Mouse (Mus musculus) regulatory T cell (primary cell): ENCODE measurements around the gene Mxra8.

Experiments used
- in situ Hi-C: fragments of 300-600 bp; cut with MboI, MseI; formaldehyde crosslinking; loops from one replicate; pipeline ENCODE4 v1.15.1; 2025; ENCODE audit warnings: high pct_unique_total_duplicates

Gene Mxra8

GRCm38 (mm10) chr4:155863001-155863400, 23.5 kb downstream of the Mxra8 start, which contains the start of gene Tas1r3:
Tas1r3 (minus strand) TSS chr4:155863362.
- in situ Hi-C loops = no loop called here

DNA sequence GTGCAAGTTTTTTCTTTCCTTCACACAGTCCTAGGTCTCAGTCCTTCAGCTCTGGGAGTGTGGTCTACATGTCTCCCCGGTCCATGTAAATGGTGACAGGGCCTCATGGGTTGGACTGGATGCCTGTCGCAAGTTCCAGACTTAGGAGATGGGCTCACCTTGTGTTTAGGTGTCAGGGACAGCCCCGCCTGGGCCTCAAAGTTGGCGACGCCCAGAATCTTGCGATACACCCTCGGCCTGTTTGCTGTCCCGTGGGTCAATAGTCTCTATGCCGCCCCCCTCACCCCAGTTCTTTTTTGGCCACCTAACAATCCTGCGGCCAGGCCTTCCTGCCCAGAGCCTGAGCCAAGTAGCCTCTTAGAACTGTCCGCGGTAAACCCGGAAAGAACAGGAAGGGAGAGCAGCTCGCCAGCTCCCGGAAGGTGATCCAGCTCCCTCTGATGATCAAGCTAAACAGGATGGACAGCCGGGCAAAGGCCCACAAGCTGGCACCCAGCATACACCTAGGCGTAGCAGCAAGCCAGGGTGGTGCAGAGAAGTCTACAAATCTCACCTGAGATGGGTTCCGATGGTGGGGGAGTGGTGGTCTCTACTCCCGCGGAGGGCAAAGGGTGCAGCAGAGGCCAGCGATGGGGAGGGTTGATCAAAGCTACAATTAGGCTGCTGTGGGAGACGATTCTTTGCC, 29.3 kb downstream of the Mxra8 start:
- in situ Hi-C loops = no loop called here

DNA sequence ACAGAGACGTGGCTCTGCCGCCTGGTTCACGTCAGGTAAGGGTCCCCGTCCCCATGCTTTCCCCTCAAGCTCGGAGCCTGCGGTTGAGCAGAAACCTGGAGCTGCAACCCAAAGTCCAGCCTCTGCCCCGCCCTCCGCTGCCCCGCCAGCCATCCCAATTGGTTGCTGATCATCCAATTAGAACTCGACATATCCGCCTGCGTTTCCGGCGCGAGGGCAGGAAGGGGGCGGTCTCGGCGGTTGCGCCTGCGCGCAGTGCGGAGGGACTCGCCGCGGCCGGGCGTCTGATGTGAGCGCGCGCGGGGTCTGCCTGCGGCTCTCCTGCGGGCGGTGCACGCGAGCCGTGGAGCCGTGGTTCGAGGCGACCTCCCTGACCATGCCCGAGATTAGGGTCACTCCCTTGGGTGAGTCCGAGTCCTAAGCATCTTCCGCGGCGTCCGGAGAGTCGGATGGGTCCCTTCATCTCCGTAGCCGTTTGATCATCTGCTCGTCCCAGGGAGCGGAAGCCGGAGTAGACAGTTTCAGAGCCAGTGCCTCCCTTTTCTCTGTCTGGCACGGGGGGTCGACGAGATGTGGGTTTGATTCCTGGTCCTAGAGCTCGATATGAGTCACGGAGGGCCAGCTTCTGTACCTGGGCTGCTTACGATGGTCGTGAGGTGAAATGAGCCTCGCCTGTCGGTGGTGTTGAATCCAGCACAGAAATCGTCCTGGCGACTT, 30.0 kb downstream of the Mxra8 start, which contains the start of the genes Cptp and Ints11:
Cptp (minus strand) TSS at position 124 of the 717 bp plus-strand sequence.
Ints11 (plus strand) TSS at position 230 of the 717 bp plus-strand sequence.
- in situ Hi-C loops = no loop called here

DNA sequence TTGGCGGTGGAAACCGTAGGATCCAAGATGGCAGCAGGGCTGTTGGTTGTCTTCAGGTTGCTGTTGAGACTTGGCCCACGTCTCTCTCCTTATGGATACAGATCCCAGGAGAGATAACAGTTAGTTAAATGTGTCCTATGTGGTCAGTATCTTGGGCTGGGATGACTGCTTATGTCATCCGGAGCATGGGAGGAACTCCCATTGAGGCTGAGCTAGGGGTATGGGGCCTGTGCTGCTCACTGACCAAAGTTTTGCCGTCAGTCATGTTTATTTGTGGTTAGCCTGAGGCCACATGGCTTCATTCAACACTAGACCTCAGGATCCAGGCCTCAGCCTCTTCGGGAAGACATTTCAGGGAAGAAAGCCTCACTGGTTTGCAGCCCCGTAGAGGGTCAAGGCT, 31.9 kb downstream of the Mxra8 start:
- in situ Hi-C loops = no loop called here

DNA sequence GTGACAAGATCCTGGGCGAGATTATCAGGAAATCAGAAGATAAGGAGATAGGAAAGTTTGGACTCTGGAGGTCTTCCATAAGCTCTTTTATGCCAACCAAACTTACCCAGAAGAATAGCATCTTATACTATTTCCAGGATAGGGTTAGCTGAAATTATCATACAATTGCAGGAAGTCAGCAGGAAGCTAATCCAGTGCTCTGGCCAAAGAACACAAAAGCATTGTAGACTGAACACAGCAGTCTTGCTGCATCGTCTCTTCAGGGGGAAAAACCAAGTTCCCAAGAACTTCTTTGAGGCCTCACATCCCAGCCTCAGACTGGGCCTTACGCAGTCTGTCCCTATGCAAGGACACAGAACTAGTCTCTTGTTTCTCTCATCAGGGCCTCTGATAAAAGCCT, 44.1 kb downstream of the Mxra8 start:
- in situ Hi-C loops = no loop called here

DNA sequence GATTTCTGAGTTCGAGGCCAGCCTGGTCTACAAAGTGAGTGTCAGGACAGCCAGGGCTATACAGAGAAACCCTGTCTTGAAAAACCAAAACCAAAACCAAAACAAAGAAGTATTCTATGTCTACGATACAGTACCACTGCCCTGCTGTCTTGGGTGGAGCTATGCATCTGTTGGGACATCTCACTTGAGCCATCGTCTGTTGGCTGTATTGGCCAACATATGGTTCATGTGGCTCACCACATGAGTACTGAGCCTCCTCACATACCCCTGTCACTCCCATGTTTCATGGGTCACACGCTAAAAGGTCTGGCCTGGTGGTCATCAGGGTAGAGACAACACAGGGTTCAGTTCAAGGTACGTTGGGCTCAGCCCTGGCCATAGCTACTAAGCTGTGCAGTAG, 46.9 kb downstream of the Mxra8 start:
- in situ Hi-C loops = no loop called here

- in situ Hi-C loops = no loop called here
Measured at GRCm38 (mm10) chr4:155887674-155888073, 48.2 kb downstream of the Mxra8 start.

DNA sequence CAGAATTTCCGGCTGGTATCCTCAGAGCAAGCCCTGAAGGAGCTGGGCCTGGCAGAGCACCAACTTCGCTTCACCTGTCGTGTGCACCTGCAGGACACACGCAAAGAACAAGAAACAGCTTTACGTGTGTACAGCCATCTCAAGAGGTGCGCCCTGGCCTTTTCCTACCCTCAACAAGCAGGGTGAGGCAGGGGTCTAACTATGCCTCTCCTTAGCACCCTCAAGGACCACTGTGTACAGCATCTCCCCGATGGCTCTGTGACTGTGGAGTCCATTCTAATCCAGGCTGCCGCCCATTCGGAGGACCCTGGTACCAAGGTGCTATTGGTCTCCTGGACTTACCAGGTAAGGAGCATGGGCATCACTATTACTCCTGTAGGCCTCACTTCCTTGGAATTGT, 48.7 kb downstream of the Mxra8 start:
- in situ Hi-C loops = no loop called here

DNA sequence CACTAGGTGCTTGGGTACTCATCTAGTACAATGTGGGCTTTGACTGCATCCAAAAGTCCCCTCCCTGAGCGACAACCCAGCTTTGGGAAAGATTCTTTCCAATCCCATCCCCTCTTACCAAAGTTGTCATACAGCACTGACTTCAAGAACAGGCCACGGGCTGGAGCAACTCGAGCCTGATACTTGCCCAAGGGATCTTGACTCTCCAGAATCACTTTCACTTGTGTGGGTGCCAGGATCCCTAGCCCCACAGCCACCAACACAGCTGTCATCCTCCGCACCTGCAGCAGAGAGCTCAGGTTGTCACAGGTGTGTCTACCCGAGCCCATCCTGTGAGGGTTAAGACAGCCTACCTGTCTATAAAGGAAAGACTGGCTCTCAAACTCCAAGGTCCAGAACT, 49.8 kb downstream of the Mxra8 start:
- in situ Hi-C loops = no loop called here

GRCm38 (mm10) chr4:155891011-155891471, 51.6 kb downstream of the Mxra8 start:
- in situ Hi-C loops = loop anchor here (5.0 kb wide), 1 partner anchor 51 kb away; the partner anchor contains the start of gene Ube2j2

- in situ Hi-C loops = loop anchor here (5.0 kb wide), 1 partner anchor 51 kb away; the partner anchor contains the start of gene Ube2j2
Measured at GRCm38 (mm10) chr4:155891551-155892001, 52.1 kb downstream of the Mxra8 start, which contains the start of the genes Pusl1 and Acap3. Pusl1 (minus strand) TSS chr4:155891781. Acap3 (plus strand) TSS chr4:155891822.

GRCm38 (mm10) chr4:155892017-155892416, 52.5 kb downstream of the Mxra8 start:
- in situ Hi-C loops = loop anchor here (5.0 kb wide), 1 partner anchor 50 kb away; the partner anchor contains the start of gene Ube2j2

DNA sequence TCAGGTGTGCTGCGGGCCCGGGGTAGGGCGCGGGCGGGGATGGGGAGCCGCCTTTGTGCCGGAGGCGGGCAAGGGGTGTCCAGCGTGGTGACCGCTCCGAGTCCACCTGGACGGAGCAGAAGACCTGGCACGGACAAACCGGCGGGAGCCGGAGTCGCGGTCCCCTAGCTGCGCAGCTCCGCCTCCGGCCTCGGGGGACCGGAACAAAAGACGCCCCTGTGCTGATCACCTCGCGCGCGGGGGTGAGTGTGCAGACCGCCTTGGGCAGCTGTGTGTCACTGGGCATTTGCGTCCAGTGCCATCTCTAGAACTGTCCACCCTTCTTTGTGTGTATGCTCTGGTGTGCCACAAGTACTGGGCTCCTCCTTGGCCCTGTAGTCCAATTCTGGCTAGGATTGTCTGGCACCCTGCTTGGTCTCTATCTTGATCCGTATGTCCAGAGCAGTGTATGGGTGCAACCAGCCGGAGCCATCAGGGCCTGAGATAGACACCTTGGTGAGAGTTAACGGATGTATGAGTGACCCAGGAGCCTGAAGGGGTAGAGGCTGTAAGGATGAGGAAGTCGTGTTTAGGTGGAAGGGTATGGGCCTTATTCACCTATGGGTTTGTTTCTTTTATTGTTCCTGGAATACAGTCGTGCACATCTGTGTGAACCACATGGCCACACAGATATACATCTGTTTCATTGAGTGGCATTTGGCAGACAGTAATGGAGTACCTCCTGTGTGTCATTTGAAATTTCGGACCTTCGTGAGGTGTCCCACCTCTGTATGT, 53.1 kb downstream of the Mxra8 start:
- in situ Hi-C loops = loop anchor here (5.0 kb wide), 1 partner anchor 50 kb away; the partner anchor contains the start of gene Ube2j2

DNA sequence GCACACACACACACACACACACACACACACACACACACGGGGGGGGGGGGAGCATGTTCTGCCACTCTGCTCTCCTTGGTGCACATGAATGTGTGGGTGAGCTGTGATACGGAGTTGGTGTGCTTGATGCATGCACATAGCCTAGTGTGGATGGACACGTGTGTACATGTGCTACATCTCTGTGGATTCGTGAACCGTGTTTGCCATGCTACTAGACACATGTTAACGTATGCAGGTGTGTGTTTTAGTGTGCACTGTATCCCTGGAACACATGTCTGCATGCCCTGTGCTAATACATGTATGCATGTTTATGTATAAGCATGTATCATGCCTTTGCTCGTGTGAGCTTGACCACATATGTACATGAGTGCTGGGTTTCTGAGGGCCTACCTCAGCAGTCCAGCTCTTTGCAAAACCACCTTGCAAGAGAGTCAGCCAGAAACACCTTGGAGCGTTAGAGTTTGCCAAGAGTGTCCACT, 53.8 kb downstream of the Mxra8 start:
- in situ Hi-C loops = loop anchor here (5.0 kb wide), 1 partner anchor 49 kb away; the partner anchor contains the start of gene Ube2j2
